Mouse (Mus musculus) liver, embryonic 12.5 days (tissue): Measurements from ENCODE around the gene Cpm. TPM values are rescaled to one million over a fixed set of nuclear protein-coding genes. Genes with fewer than 3 reads are reported as not detected.

ENCODE experiments used
- ATAC-seq: fragments of 200-750 bp; cut with Nextera tagmentation; 2 replicates; pipeline ENCODE4 v1.8.0; 2017; ENCODE audit warnings: moderate number of reproducible peaks, mild to moderate bottlenecking, moderate library complexity
- H3K27ac ChIP-seq: fragments of 300-500 bp; sonication (generic); 2 replicates; pipeline ENCODE4 v1.5.1; 2016; ENCODE audit warnings: mild to moderate bottlenecking
- H3K27me3 ChIP-seq: fragments of 300-500 bp; sonication (generic); replicated peaks from 2 replicates; pipeline ENCODE4 v1.6.1; 2016; ENCODE audit warnings: mild to moderate bottlenecking, moderate library complexity
- H3K36me3 ChIP-seq: fragments of 300-500 bp; sonication (generic); 2 replicates; pipeline ENCODE4 v1.6.1; 2016; ENCODE audit warnings: mild to moderate bottlenecking, moderate library complexity
- H3K4me1 ChIP-seq: fragments of 300-500 bp; sonication (generic); 2 replicates; pipeline ENCODE4 v1.6.1; 2016
- H3K4me2 ChIP-seq: fragments of 300-500 bp; sonication (generic); 2 replicates; pipeline ENCODE4 v1.6.1; 2016; ENCODE audit warnings: mild to moderate bottlenecking, moderate library complexity
- H3K4me3 ChIP-seq: fragments of 300-500 bp; sonication (generic); 2 replicates; pipeline ENCODE4 v1.5.1; 2016; ENCODE audit warnings: mild to moderate bottlenecking, moderate library complexity
- H3K9ac ChIP-seq: fragments of 300-500 bp; sonication (generic); 2 replicates; pipeline ENCODE4 v1.6.1; 2016; ENCODE audit warnings: mild to moderate bottlenecking, moderate library complexity
- H3K9me3 ChIP-seq: fragments of 300-500 bp; sonication (generic); replicated peaks from 2 replicates; pipeline ENCODE4 v1.6.1; 2016; ENCODE audit warnings: mild to moderate bottlenecking, moderate library complexity
- WGBS: fragments of 180-500 bp; shearing (Covaris S2); methylation state at CpG from one replicate; pipeline ENCODE4 v1.1.7; 2016; ENCODE audit not compliant: insufficient replicate concordance; 5-methylcytosine and 5-hydroxymethylcytosine counted together
- polyA plus RNA-seq: library from polyadenylated mRNA; unstranded; fragments of >200 nt; fragmentation: Nextera tagmentation; extraction: Ambion mirVana; gene quantifications from 2 replicates; pipeline ENCODE4 v1.2.1, GENCODE M21; 2016

Cpm gene
- polyA plus RNA-seq, 1 experiment from 2014 or later: 30.7 TPM

GRCm38 (mm10) chr10:117707114-117707838, 78.0 kb downstream of the Cpm start:
- WGBS: 84% methylated on average over 2 of the region's 2 CpGs
- Histone ChIP-seq H3K27me3 (no peaks in the 10 kb centered on the region), H3K4me2 (no peak overlapping the region), H3K9me3 (no peaks in the 10 kb centered on the region), H3K36me3 (peaks cover 63% of the 10 kb centered on the region), H3K4me3 (no peak overlapping the region), H3K4me1 (peaks cover 36% of the 10 kb centered on the region), H3K27ac (no peak overlapping the region), H3K9ac (no peak overlapping the region)
- no peak for ATAC-seq

- peaks cover 38% of the 10 kb centered on the region for H3K4me1 ChIP-seq
- no peak overlapping the region for H3K9ac ChIP-seq
- H3K9me3 ChIP-seq: no peaks in the 10 kb centered on the region
- ATAC-seq: no peak
- H3K27ac ChIP-seq: no peak overlapping the region
- H3K36me3 ChIP-seq: peaks cover 53% of the 10 kb centered on the region
- 0 out of 2 replicates have a peak overlapping the region, but pooled peaks have one; percentile 93 for H3K4me3 ChIP-seq
- H3K4me2 ChIP-seq: peak overlapping the region; percentile 75
- H3K27me3 ChIP-seq: no peaks in the 10 kb centered on the region
- 85% methylated on average over 2 of the region's 2 CpGs for WGBS
These were observed 79.1 kb downstream of the Cpm start for GRCm38 (mm10) chr10:117708376-117708775.

GRCm38 (mm10) chr10:117708856-117709255, 79.6 kb downstream of the Cpm start:
- H3K36me3 ChIP-seq: peaks cover 48% of the 10 kb centered on the region
- peaks cover 38% of the 10 kb centered on the region for H3K4me1 ChIP-seq
- H3K4me3 ChIP-seq: peak overlapping the region; percentile 93
- 42% methylated on average over 9 of the region's 9 CpGs for WGBS
- H3K9ac ChIP-seq: peak overlapping the region; percentile 98
- peak overlapping the region; percentile 94 for H3K27ac ChIP-seq
- ATAC-seq: no peak
- H3K9me3 ChIP-seq: no peaks in the 10 kb centered on the region
- peak overlapping the region; percentile 75 for H3K4me2 ChIP-seq
- H3K27me3 ChIP-seq: no peaks in the 10 kb centered on the region

- peak overlapping the region; percentile 98 for H3K9ac ChIP-seq
- H3K27me3 ChIP-seq: no peaks in the 10 kb centered on the region
- peak overlapping the region; percentile 75 for H3K4me2 ChIP-seq
- WGBS: 27% methylated on average over 12 of the region's 12 CpGs
- H3K9me3 ChIP-seq: no peaks in the 10 kb centered on the region
- H3K4me3 ChIP-seq: peak overlapping the region; percentile 93
- peak overlapping the region; percentile 94 for H3K27ac ChIP-seq
- no peak for ATAC-seq
- peaks cover 43% of the 10 kb centered on the region for H3K36me3 ChIP-seq
- peaks cover 43% of the 10 kb centered on the region for H3K4me1 ChIP-seq
These were observed 80.1 kb downstream of the Cpm start for GRCm38 (mm10) chr10:117709326-117709830.

- H3K27ac ChIP-seq: peak overlapping the region; percentile 94
- peak overlapping the region; percentile 98 for H3K9ac ChIP-seq
- no peaks in the 10 kb centered on the region for H3K9me3 ChIP-seq
- peaks cover 36% of the 10 kb centered on the region for H3K36me3 ChIP-seq
- peak overlapping the region; percentile 75 for H3K4me2 ChIP-seq
- H3K27me3 ChIP-seq: no peaks in the 10 kb centered on the region
- peak; percentile 75 for ATAC-seq
- peak overlapping the region; percentile 93 for H3K4me3 ChIP-seq
- H3K4me1 ChIP-seq: peaks cover 50% of the 10 kb centered on the region
- 1% methylated on average over 70 of the region's 71 CpGs for whole genome bisulfite sequencing
These were observed 80.8 kb downstream of the Cpm start for GRCm38 (mm10) chr10:117709930-117710603.

GRCm38 (mm10) chr10:117710604-117711141, 81.4 kb downstream of the Cpm start, which contains the start of gene Mdm2:
Gene Mdm2, minus strand, starts transcription at chr10:117710758.
- Histone ChIP-seq H3K4me2 (peak within 1 kb of the TSS; percentile 75), H3K36me3 (peaks cover 30% of the 10 kb centered on the region), H3K27ac (peak within 1 kb of the TSS; percentile 94), H3K9ac (peak within 1 kb of the TSS; percentile 98), H3K4me3 (peak within 1 kb of the TSS; percentile 93), H3K9me3 (no peaks in the 10 kb centered on the region), H3K27me3 (no peaks in the 10 kb centered on the region), H3K4me1 (peaks cover 51% of the 10 kb centered on the region)
- peak; percentile 93 for ATAC-seq
- WGBS: under 1% methylated on average over 52 of the region's 52 CpGs

GRCm38 (mm10) chr10:117711408-117711807, 82.1 kb downstream of the Cpm start:
- no peak for ATAC-seq
- peak overlapping the region; percentile 83; the same call in 1 of the 2 replicates for H3K27ac ChIP-seq
- peaks cover 51% of the 10 kb centered on the region for H3K4me1 ChIP-seq
- peak overlapping the region; percentile 75 for H3K4me2 ChIP-seq
- peaks cover 23% of the 10 kb centered on the region for H3K36me3 ChIP-seq
- no peaks in the 10 kb centered on the region for H3K9me3 ChIP-seq
- H3K27me3 ChIP-seq: no peaks in the 10 kb centered on the region
- peak overlapping the region; percentile 74 for H3K9ac ChIP-seq
- peak overlapping the region; percentile 93 for H3K4me3 ChIP-seq
- WGBS: 70% methylated on average over 5 of the region's 5 CpGs

GRCm38 (mm10) chr10:117712191-117712754, 83.0 kb downstream of the Cpm start:
- no peak for ATAC-seq
- no peaks in the 10 kb centered on the region for H3K27me3 ChIP-seq
- peak overlapping the region; percentile 4; the same call in 1 of the 2 replicates for H3K27ac ChIP-seq
- no peaks in the 10 kb centered on the region for H3K9me3 ChIP-seq
- 74% methylated on average over 9 of the region's 9 CpGs for WGBS
- peaks cover 47% of the 10 kb centered on the region for H3K4me1 ChIP-seq
- H3K4me2 ChIP-seq: no peak overlapping the region
- H3K36me3 ChIP-seq: peaks cover 14% of the 10 kb centered on the region
- no peak overlapping the region for H3K4me3 ChIP-seq
- H3K9ac ChIP-seq: no peak overlapping the region

- Histone ChIP-seq H3K36me3 (peaks cover 8% of the 10 kb centered on the region), H3K4me3 (no peak overlapping the region), H3K4me2 (no peak overlapping the region), H3K9me3 (no peaks in the 10 kb centered on the region), H3K4me1 (peaks cover 47% of the 10 kb centered on the region), H3K9ac (no peak overlapping the region), H3K27me3 (no peaks in the 10 kb centered on the region), H3K27ac (no peak overlapping the region)
- 73% methylated on average over 9 of the region's 9 CpGs for WGBS
- ATAC-seq: no peak
These were observed 83.6 kb downstream of the Cpm start for GRCm38 (mm10) chr10:117712871-117713270.

- H3K27me3 ChIP-seq: no peaks in the 10 kb centered on the region
- H3K4me3 ChIP-seq: no peak overlapping the region
- no peaks in the 10 kb centered on the region for H3K9me3 ChIP-seq
- WGBS: 84% methylated on average over 8 of the region's 8 CpGs
- no peak overlapping the region for H3K4me2 ChIP-seq
- no peak for ATAC-seq
- peaks cover 53% of the 10 kb centered on the region for H3K4me1 ChIP-seq
- H3K27ac ChIP-seq: no peak overlapping the region
- H3K36me3 ChIP-seq: peaks cover 5% of the 10 kb centered on the region
- H3K9ac ChIP-seq: no peak overlapping the region
These were observed 84.2 kb downstream of the Cpm start for GRCm38 (mm10) chr10:117713466-117713865.

GRCm38 (mm10) chr10:117714048-117714545, 84.8 kb downstream of the Cpm start:
- no peak for ATAC-seq
- H3K9me3 ChIP-seq: no peaks in the 10 kb centered on the region
- no peak overlapping the region for H3K4me2 ChIP-seq
- no peak overlapping the region for H3K27ac ChIP-seq
- 77% methylated on average over 3 of the region's 3 CpGs for WGBS
- H3K9ac ChIP-seq: no peak overlapping the region
- H3K27me3 ChIP-seq: no peaks in the 10 kb centered on the region
- H3K36me3 ChIP-seq: no peaks in the 10 kb centered on the region
- H3K4me3 ChIP-seq: no peak overlapping the region
- H3K4me1 ChIP-seq: peaks cover 51% of the 10 kb centered on the region
